Mouse (Mus musculus) limb, embryonic 12.5 days (tissue): Measurements from ENCODE around the gene 1810062G17Rik. TPM values are rescaled to one million over a fixed set of nuclear protein-coding genes. Genes with fewer than 3 reads are reported as not detected.

Experiments used
- ATAC-seq: fragments of 200-750 bp; cut with Nextera tagmentation; 2 replicates; pipeline ENCODE4 v1.8.0; 2017; ENCODE audit warnings: low read depth, moderate TSS enrichment; ENCODE audit not compliant: insufficient number of reproducible peaks, insufficient read depth, low FRiP score, low TSS enrichment
- H3K27ac ChIP-seq: fragments of 300-500 bp; sonication (generic); 2 replicates; pipeline ENCODE4 v1.5.1; 2016; ENCODE audit warnings: mild to moderate bottlenecking, moderate library complexity
- H3K27me3 ChIP-seq: fragments of 300-500 bp; sonication (generic); 2 replicates; pipeline ENCODE4 v1.6.1; 2016; ENCODE audit warnings: mild to moderate bottlenecking, moderate library complexity
- H3K36me3 ChIP-seq: fragments of 300-500 bp; sonication (generic); 2 replicates; pipeline ENCODE4 v1.6.1; 2016; ENCODE audit warnings: mild to moderate bottlenecking, moderate library complexity
- H3K4me1 ChIP-seq: fragments of 300-500 bp; sonication (generic); replicated peaks from 2 replicates; pipeline ENCODE4 v1.6.1; 2016
- H3K4me2 ChIP-seq: fragments of 300-500 bp; sonication (generic); 2 replicates; pipeline ENCODE4 v1.6.1; 2016; ENCODE audit warnings: mild to moderate bottlenecking, moderate library complexity
- H3K4me3 ChIP-seq: fragments of 300-500 bp; sonication (generic); replicated peaks from 2 replicates; pipeline ENCODE4 v1.5.1; 2016; ENCODE audit warnings: mild to moderate bottlenecking
- H3K9ac ChIP-seq: fragments of 300-500 bp; sonication (generic); replicated peaks from 2 replicates; pipeline ENCODE4 v1.6.1; 2016; ENCODE audit warnings: mild to moderate bottlenecking, moderate library complexity
- H3K9me3 ChIP-seq: fragments of 300-500 bp; sonication (generic); 2 replicates; pipeline ENCODE4 v1.6.1; 2016; ENCODE audit warnings: mild to moderate bottlenecking, moderate library complexity
- WGBS: fragments of 180-500 bp; shearing (Covaris S2); methylation state at CpG from one replicate; pipeline ENCODE4 v1.1.7; 2016; 5-methylcytosine and 5-hydroxymethylcytosine counted together
- polyA plus RNA-seq: library from polyadenylated mRNA; unstranded; fragments of >200 nt; fragmentation: Nextera tagmentation; extraction: Ambion mirVana; gene quantifications from 2 replicates; pipeline ENCODE4 v1.2.1, GENCODE M21; 2016

The 1810062G17Rik gene
- polyA plus RNA-seq, 1 experiment from 2014 or later: 1.2 TPM

DNA sequence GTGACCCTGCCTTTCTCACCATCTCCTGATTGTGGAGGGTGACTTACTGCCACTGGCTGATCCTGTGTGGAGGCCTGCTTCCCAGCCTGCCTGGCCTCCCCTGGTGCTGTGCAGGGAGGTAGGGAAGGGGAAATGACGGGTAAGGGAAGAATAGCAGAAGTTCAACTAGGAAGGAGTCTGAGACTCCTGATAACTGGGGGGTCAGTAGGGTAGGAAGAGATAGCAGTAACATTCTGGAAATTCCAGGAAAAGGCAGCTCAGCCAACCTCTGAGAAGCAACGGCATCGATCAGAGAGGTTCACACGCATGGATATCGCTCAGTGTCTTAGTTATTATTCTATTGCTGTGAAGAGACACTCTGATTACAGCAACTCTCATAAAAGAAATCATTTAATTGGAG lies 15.8 kb downstream of the 1810062G17Rik start:
- ATAC-seq: no peak
- Histone ChIP-seq H3K4me1 (no peaks in the 10 kb centered on the region), H3K4me3 (no peak overlapping the region), H3K36me3 (no peaks in the 10 kb centered on the region), H3K27me3 (0 out of 2 replicates have a peak, but pooled peaks cover 2% of the 10 kb centered on the region), H3K27ac (no peak overlapping the region), H3K4me2 (no peak overlapping the region), H3K9ac (no peak overlapping the region), H3K9me3 (no peaks in the 10 kb centered on the region)
- WGBS: 91% methylated on average over 5 of the region's 5 CpGs

DNA sequence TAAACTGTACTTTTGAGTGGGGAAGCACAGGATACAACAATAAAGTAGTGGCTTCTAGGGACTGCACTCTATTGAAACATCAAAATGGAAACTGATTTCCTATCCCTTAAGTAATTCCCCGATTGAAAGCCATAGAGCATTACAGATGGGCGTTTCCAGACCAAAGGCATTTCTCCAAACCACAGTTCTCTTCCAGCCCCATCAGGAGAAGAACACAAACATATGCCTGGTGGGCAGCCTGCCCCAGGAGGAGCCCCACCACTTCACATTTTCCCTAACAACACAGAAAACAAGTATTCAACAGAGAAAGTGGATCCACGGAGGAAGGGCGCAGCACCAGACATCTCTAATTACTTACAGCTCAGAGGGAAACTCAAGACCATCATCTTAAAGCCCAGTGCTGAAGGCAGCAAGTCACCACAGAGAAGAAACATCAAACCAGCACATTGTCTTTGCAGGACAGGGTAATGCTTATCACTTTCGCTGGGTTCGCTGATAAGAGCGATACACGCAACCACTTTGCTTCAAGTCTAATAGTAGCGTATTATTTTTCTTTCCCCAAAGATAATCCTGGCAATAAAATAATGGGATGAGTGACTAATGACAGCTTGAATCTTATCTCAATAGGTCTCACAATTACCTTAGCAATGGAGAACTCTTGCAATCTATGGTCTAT lies 17.1 kb downstream of the 1810062G17Rik start:
- H3K4me3 ChIP-seq: no peak overlapping the region
- 85% methylated on average over 9 of the region's 9 CpGs for WGBS
- no peak overlapping the region for H3K9ac ChIP-seq
- no peaks in the 10 kb centered on the region for H3K36me3 ChIP-seq
- H3K4me2 ChIP-seq: no peak overlapping the region
- 0 out of 2 replicates have a peak, but pooled peaks cover 2% of the 10 kb centered on the region for H3K27me3 ChIP-seq
- H3K27ac ChIP-seq: no peak overlapping the region
- no peaks in the 10 kb centered on the region for H3K4me1 ChIP-seq
- no peak for ATAC-seq
- no peaks in the 10 kb centered on the region for H3K9me3 ChIP-seq

DNA sequence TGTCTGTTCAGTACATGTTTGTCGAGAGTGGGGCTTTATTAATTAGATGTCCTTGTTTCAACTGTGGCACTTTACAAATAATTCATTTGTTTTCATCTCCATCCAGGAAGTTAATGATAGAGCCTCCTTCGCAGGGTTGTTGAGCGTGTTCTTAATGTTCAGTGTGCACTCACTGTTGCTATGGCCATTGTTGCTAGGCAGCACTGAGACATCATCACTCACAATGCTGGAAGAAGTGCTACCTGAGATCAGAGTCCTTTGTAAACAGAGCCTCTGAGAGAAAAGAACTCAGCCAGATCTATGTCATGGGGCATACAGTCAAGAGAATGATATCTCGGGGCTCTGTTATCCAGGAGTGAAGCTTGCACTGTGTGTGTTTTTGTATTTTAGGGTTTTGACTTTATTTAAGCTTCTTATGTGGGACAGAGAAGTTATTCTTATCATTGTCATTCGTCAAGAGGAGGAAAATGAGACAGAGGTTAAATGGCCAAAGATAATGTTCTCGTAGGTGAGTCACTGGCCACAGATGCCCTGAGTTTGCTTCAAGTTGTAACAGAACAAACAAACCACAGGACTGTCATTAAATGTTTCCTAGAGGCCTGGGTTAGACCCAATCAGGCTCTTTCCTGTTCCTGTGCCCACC lies 18.0 kb downstream of the 1810062G17Rik start:
- H3K4me2 ChIP-seq: no peak overlapping the region
- no peaks in the 10 kb centered on the region for H3K4me1 ChIP-seq
- H3K36me3 ChIP-seq: no peaks in the 10 kb centered on the region
- H3K4me3 ChIP-seq: no peak overlapping the region
- WGBS: 78% methylated on average over 6 of the region's 6 CpGs
- no peak overlapping the region for H3K9ac ChIP-seq
- no peak for ATAC-seq
- H3K27ac ChIP-seq: no peak overlapping the region
- H3K27me3 ChIP-seq: 0 out of 2 replicates have a peak, but pooled peaks cover 2% of the 10 kb centered on the region
- no peaks in the 10 kb centered on the region for H3K9me3 ChIP-seq

DNA sequence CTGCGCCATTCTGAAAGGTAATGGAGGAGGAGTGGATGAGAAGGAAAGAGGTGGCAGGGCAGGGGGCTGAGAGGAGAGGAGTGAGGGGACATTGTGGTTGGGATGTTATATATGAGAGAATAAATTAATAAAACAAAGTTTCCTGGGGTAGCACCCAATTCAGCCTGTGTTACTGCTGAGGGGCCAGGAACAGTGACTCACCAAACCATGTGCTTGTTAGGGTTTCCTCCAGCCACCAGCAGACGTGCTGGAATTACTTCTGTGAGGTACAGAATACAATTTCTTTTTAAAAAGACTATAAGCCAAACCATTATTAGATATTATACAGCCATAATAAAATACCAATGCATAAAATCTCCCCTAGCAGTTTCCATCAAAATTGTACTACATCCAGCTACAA lies 18.9 kb downstream of the 1810062G17Rik start:
- Histone ChIP-seq H3K9ac (no peak overlapping the region), H3K4me2 (no peak overlapping the region), H3K36me3 (no peaks in the 10 kb centered on the region), H3K27ac (no peak overlapping the region), H3K4me3 (no peak overlapping the region), H3K9me3 (no peaks in the 10 kb centered on the region), H3K4me1 (no peaks in the 10 kb centered on the region), H3K27me3 (0 out of 2 replicates have a peak, but pooled peaks cover 2% of the 10 kb centered on the region)
- whole genome bisulfite sequencing: 60% methylated on average over 2 of the region's 2 CpGs
- no peak for ATAC-seq

DNA sequence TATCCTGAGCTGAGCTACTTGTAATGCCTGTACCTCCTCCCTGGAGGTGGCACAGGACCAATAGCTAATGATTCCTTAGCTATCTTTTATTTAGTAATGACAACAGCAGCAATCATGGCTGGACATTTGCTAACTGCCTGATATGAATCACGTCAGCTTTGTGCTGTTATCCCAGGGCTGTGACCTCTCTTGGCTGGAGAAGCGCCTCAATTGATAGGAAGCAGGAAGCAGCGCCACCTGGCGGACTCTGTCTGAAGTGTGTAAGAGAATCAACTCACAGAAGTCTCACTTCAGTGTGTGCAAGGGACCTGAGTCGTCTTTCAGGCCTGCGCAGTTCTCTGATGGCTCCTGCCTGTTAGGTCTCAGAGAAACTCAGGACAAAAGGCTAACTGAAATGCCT lies 19.7 kb downstream of the 1810062G17Rik start:
- Histone ChIP-seq H3K4me1 (no peaks in the 10 kb centered on the region), H3K9me3 (no peaks in the 10 kb centered on the region), H3K27ac (no peak overlapping the region), H3K36me3 (no peaks in the 10 kb centered on the region), H3K9ac (no peak overlapping the region), H3K27me3 (0 out of 2 replicates have a peak, but pooled peaks cover 2% of the 10 kb centered on the region), H3K4me3 (no peak overlapping the region), H3K4me2 (peak overlapping the region; percentile 19; the same call in 1 of the 2 replicates)
- WGBS: 9% methylated on average over 6 of the region's 6 CpGs
- ATAC-seq: 0 out of 2 replicates have a peak, but pooled peaks have one; percentile 42

DNA sequence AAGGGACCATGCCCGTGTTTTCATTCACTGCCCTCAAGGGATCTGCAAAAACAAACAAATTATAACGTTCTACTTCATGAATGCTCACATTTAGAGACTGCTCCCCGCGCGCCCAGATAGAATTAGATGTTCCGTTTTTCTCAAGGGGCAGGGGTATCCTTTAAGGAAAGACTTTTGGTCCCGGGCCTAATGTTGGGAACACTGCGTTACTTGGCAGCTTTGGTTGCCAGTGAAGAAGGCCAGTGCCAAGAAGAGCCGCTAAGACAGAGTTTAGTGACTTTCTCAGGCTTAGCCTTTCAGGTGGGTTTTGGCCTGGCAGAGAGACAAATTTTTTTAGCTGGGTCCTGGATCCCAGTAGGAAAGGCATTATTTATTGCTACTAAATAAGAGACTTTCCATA lies 20.5 kb downstream of the 1810062G17Rik start:
- no peak overlapping the region for H3K9ac ChIP-seq
- H3K4me3 ChIP-seq: no peak overlapping the region
- H3K27ac ChIP-seq: no peak overlapping the region
- no peaks in the 10 kb centered on the region for H3K9me3 ChIP-seq
- no peaks in the 10 kb centered on the region for H3K36me3 ChIP-seq
- H3K4me2 ChIP-seq: no peak overlapping the region
- no peaks in the 10 kb centered on the region for H3K4me1 ChIP-seq
- WGBS: 86% methylated on average over 9 of the region's 9 CpGs
- ATAC-seq: no peak
- 0 out of 2 replicates have a peak, but pooled peaks cover 2% of the 10 kb centered on the region for H3K27me3 ChIP-seq

DNA sequence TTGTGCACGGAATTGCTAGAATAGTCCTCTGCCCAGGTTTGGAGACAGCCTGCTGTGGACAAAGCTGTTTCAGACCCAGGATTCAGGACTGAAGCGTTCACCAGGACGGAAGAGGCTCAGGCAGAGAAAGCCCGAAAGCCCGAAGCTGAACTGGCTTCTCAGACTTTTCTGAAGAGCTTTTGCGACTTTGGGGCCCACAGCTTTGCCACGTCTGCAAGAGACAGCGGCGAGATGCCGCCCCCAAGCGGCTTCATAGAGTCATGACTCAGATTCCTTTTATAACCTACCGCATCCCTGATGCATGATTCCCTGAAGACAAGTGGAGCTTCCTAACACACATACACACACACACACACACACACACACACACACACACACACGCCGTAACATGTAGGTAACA lies 21.0 kb downstream of the 1810062G17Rik start:
- H3K9ac ChIP-seq: no peak overlapping the region
- H3K4me2 ChIP-seq: no peak overlapping the region
- H3K9me3 ChIP-seq: no peaks in the 10 kb centered on the region
- 14% methylated on average over 14 of the region's 14 CpGs for WGBS
- H3K27me3 ChIP-seq: 0 out of 2 replicates have a peak, but pooled peaks cover 2% of the 10 kb centered on the region
- H3K27ac ChIP-seq: no peak overlapping the region
- ATAC-seq: no peak
- H3K36me3 ChIP-seq: no peaks in the 10 kb centered on the region
- H3K4me1 ChIP-seq: no peaks in the 10 kb centered on the region
- no peak overlapping the region for H3K4me3 ChIP-seq

DNA sequence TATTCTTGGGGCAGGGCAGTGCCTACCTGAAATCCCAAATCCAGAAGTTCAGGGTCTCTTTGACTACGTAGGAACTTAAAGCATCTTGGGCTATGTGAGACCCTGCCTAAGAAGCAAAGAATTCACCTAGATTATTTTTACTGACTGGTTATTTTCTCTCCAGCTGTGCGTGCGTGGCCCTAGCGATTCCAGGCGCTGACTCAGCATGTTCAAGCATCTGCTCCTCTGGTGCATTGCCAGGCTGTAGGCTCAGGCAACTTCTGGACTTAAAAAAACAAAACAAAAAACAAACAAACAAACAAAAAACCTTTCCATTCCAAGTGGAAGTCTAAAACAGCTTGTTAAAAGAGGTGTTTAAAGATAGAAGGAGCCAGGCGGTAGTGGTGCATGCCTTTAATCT lies 22.5 kb downstream of the 1810062G17Rik start:
- no peak overlapping the region for H3K4me3 ChIP-seq
- 0 out of 2 replicates have a peak, but pooled peaks cover 2% of the 10 kb centered on the region for H3K27me3 ChIP-seq
- no peak overlapping the region for H3K4me2 ChIP-seq
- H3K27ac ChIP-seq: no peak overlapping the region
- no peaks in the 10 kb centered on the region for H3K4me1 ChIP-seq
- no peaks in the 10 kb centered on the region for H3K9me3 ChIP-seq
- no peaks in the 10 kb centered on the region for H3K36me3 ChIP-seq
- ATAC-seq: no peak
- no peak overlapping the region for H3K9ac ChIP-seq
- 84% methylated on average over 6 of the region's 6 CpGs for WGBS

DNA sequence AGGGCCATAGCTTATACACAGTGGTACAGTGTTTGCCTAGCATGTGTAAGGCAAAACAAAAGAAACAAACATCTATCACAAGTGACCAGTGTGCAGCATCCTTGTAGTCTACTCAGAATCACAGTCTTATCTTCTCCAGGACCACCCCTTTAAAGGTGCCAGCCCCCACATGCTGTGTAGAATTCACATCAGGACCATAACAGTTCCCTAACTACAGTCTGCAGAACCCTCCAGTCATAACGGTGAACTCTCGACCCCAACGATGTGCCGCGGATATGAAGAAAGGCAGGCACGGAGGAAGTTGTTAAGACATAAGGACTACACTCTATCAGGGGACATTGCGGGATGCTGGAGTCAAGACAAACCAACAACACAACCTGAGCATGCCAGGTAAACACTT lies 23.7 kb downstream of the 1810062G17Rik start:
- H3K27me3 ChIP-seq: 0 out of 2 replicates have a peak, but pooled peaks cover 2% of the 10 kb centered on the region
- no peak for ATAC-seq
- WGBS: 90% methylated on average over 7 of the region's 7 CpGs

DNA sequence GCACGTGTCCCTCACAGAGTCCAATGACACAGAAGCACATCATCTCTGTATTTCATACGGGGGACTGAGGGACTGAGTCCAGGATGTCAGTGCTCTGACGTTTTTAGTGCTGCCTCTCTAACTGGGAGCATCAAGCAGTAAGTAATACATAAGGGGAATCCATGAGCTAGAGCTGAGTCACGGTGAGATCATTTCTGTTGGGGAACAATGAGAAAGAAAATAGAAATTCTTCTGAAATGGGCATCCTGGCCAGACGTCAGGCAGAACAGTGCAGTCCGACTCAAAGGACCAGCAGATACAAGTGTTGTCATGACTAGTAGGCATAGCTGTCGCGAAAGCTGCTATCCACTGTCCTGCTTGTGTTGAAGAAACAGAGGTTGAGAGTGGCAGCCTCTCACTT lies 25.2 kb downstream of the 1810062G17Rik start:
- no peaks in the 10 kb centered on the region for H3K9me3 ChIP-seq
- no peak overlapping the region for H3K4me2 ChIP-seq
- no peak overlapping the region for H3K27ac ChIP-seq
- H3K36me3 ChIP-seq: no peaks in the 10 kb centered on the region
- H3K4me1 ChIP-seq: no peaks in the 10 kb centered on the region
- H3K4me3 ChIP-seq: no peak overlapping the region
- WGBS: 85% methylated on average over 8 of the region's 8 CpGs
- no peak for ATAC-seq
- H3K9ac ChIP-seq: no peak overlapping the region
- H3K27me3 ChIP-seq: 0 out of 2 replicates have a peak, but pooled peaks cover 2% of the 10 kb centered on the region

More for the DNA sequence above, 23.7 kb downstream of the 1810062G17Rik start:
- Histone ChIP-seq H3K9me3 (no peaks in the 10 kb centered on the region), H3K4me3 (no peak overlapping the region), H3K4me1 (no peaks in the 10 kb centered on the region), H3K4me2 (no peak overlapping the region), H3K9ac (no peak overlapping the region), H3K27ac (no peak overlapping the region), H3K36me3 (no peaks in the 10 kb centered on the region)

DNA sequence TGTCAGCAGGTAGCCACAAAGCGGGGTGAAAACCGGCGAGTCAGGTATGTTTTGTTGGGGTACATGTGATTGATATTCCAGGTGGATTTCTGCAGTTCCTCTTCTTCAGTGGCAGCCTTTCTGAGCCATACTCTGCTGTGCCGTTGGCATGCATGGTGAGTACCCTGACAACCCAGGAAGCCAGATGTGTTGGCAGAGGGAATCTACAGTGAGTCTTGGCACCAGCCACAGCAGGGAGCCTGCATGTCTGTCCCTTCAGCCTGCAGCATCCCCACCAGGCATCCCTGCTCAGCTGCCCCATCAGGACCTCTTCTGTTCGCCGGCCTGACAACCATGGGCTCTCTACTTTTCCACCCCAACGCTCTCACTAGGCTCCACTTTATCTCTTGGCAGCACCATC lies 25.8 kb downstream of the 1810062G17Rik start:
- H3K36me3 ChIP-seq: no peaks in the 10 kb centered on the region
- no peaks in the 10 kb centered on the region for H3K9me3 ChIP-seq
- no peak overlapping the region for H3K4me2 ChIP-seq
- no peaks in the 10 kb centered on the region for H3K4me1 ChIP-seq
- WGBS: 77% methylated on average over 7 of the region's 7 CpGs
- no peak overlapping the region for H3K4me3 ChIP-seq
- H3K27ac ChIP-seq: no peak overlapping the region
- no peaks in the 10 kb centered on the region for H3K27me3 ChIP-seq
- no peak for ATAC-seq
- no peak overlapping the region for H3K9ac ChIP-seq
